Mouse (Mus musculus): ENCODE measurements around the gene Neurl1a.
A peak's percentile ranks its signal among the peaks of the same experiment; 100 is the strongest.

Gene Neurl1a

GRCm38 (mm10) chr19:47212401-47212800, 33.8 kb downstream of the Neurl1a start:
- no peak for DNase-seq (ENCODE audit: low spot score in 2 of 2)

- no peak for DNase-seq (ENCODE audit: low spot score in 2 of 2)
Observed at GRCm38 (mm10) chr19:47213470-47213869, 34.9 kb downstream of the Neurl1a start.

- no peak for DNase-seq (ENCODE audit: low spot score in 2 of 2)
Observed at GRCm38 (mm10) chr19:47216766-47217165, 38.1 kb downstream of the Neurl1a start.

- no peak for DNase-seq (ENCODE audit: low spot score in 2 of 2)
Observed at GRCm38 (mm10) chr19:47219622-47220021, 41.0 kb downstream of the Neurl1a start.

GRCm38 (mm10) chr19:47220232-47220631, 41.6 kb downstream of the Neurl1a start:
- no peak for DNase-seq (ENCODE audit: low spot score in 2 of 2)

- DNase-seq (ENCODE audit: low spot score in 2 of 2) = no peak
Observed at GRCm38 (mm10) chr19:47221006-47221405, 42.4 kb downstream of the Neurl1a start.

- no peak for DNase-seq (ENCODE audit: low spot score in 2 of 2)
Observed at GRCm38 (mm10) chr19:47221500-47222153, 43.0 kb downstream of the Neurl1a start.

GRCm38 (mm10) chr19:47222154-47222840, 43.7 kb downstream of the Neurl1a start:
- DNase-seq (ENCODE audit: low spot score in 2 of 2) = peak in 1 of 2 experiments; percentile 33

GRCm38 (mm10) chr19:47222841-47223557, 44.4 kb downstream of the Neurl1a start:
- DNase-seq (ENCODE audit: low spot score in 2 of 2) = no peak

- DNase-seq (ENCODE audit: low spot score in 2 of 2) = no peak
Observed at GRCm38 (mm10) chr19:47224743-47225142, 46.1 kb downstream of the Neurl1a start.

- DNase-seq (ENCODE audit: low spot score in 2 of 2) = no peak
Observed at GRCm38 (mm10) chr19:47225791-47226190, 47.2 kb downstream of the Neurl1a start.

- DNase-seq (ENCODE audit: low spot score in 2 of 2) = peak in 1 of 2 experiments; percentile 47
Observed at GRCm38 (mm10) chr19:47228725-47229252, 50.2 kb downstream of the Neurl1a start.

- DNase-seq (ENCODE audit: low spot score in 2 of 2) = no peak
Observed at GRCm38 (mm10) chr19:47229461-47229860, 50.8 kb downstream of the Neurl1a start.

GRCm38 (mm10) chr19:47230082-47230481, 51.5 kb downstream of the Neurl1a start:
- DNase-seq (ENCODE audit: low spot score in 2 of 2) = no peak

GRCm38 (mm10) chr19:47230682-47231081, 52.1 kb downstream of the Neurl1a start:
- DNase-seq (ENCODE audit: low spot score in 2 of 2) = no peak

- DNase-seq (ENCODE audit: low spot score in 2 of 2) = no peak
Observed at GRCm38 (mm10) chr19:47231389-47231788, 52.8 kb downstream of the Neurl1a start.

GRCm38 (mm10) chr19:47232077-47232865, 53.7 kb downstream of the Neurl1a start:
- no peak for DNase-seq (ENCODE audit: low spot score in 2 of 2)

GRCm38 (mm10) chr19:47233087-47233486, 54.5 kb downstream of the Neurl1a start:
- no peak for DNase-seq (ENCODE audit: low spot score in 2 of 2)

- DNase-seq (ENCODE audit: low spot score in 2 of 2) = no peak
Observed at GRCm38 (mm10) chr19:47240076-47240475, 61.5 kb downstream of the Neurl1a start.

GRCm38 (mm10) chr19:47240957-47241356, 62.3 kb downstream of the Neurl1a start:
- no peak for DNase-seq (ENCODE audit: low spot score in 2 of 2)

- DNase-seq (ENCODE audit: low spot score in 2 of 2) = no peak
Observed at GRCm38 (mm10) chr19:47242227-47242626, 63.6 kb downstream of the Neurl1a start.

GRCm38 (mm10) chr19:47245512-47245911, 66.9 kb downstream of the Neurl1a start:
- DNase-seq (ENCODE audit: low spot score in 2 of 2) = no peak
